26 mouse cellular contexts compared by ENCODE assay signal in genomic region chr10:75896208-75896607, GRCm38 (mm10). TPM values are rescaled to one million over a fixed set of nuclear protein-coding genes. Genes with fewer than 3 reads are reported as not detected.
DNase-seq lines count a peak whose midpoint lies in the region; ATAC-seq and TF ChIP-seq lines count a peak whose summit lies in the region.
"Had no signal": no experiment of that assay in that cellular context is flagged by ENCODE, and none has a peak within 500 bp of the region (broad histone marks: within the 10 kb centered on the region; RNA-seq: fewer than 3 reads in every experiment).

No protein-coding gene starts in this region.

- no peak for ATAC-seq in forebrain, postnatal 0 days
- ATAC-seq in forebrain, embryonic 14.5 days: no peak
- ATAC-seq: Patski had no signal

- WGBS in forebrain, postnatal 0 days: 41% methylated on average over 1 of the region's 1 CpGs
- 71% methylated on average over 1 of the region's 1 CpGs for WGBS in forebrain, embryonic 14.5 days

- no peak overlapping the region for H3K4me3 ChIP-seq in forebrain, postnatal 0 days (ENCODE audit: low read depth, low read length)
- H3K4me3 ChIP-seq in forebrain, embryonic 14.5 days (ENCODE audit: low read depth, low read length): no peak overlapping the region
- no peak overlapping the region for H3K4me3 ChIP-seq in layer of hippocampus, adult 2 months
- H3K4me3 ChIP-seq: embryonic facial prominence, embryonic 12.5 days; forebrain, embryonic 12.5 days; heart, embryonic 10.5 days; hindbrain, embryonic 15.5 days; liver, embryonic 13.5 days; midbrain, embryonic 12.5 days; neural tube, embryonic 15.5 days had no signal

- peaks cover 57% of the 10 kb centered on the region for H3K36me3 ChIP-seq in forebrain, postnatal 0 days (ENCODE audit: insufficient read depth)
- peaks cover 75% of the 10 kb centered on the region for H3K36me3 ChIP-seq in forebrain, embryonic 14.5 days (ENCODE audit: control insufficient read depth, insufficient read depth, low read length)

- no peak overlapping the region for H3K9ac ChIP-seq in forebrain, postnatal 0 days
- H3K9ac ChIP-seq in forebrain, embryonic 14.5 days (ENCODE audit: low read length): no peak overlapping the region
- H3K9ac ChIP-seq: embryonic facial prominence, embryonic 12.5 days; forebrain, embryonic 12.5 days; hindbrain, embryonic 15.5 days; liver, embryonic 13.5 days; lung, embryonic 14.5 days; midbrain, embryonic 12.5 days; neural tube, embryonic 15.5 days had no signal

- H3K4me1 ChIP-seq in forebrain, postnatal 0 days (ENCODE audit: insufficient read depth): peaks cover 5% of the 10 kb centered on the region; the same call in 1 of the 2 replicates
- H3K4me1 ChIP-seq in forebrain, embryonic 14.5 days (ENCODE audit: control insufficient read depth, insufficient read depth, low read length): peaks cover 7% of the 10 kb centered on the region

- H3K4me2 ChIP-seq in forebrain, postnatal 0 days (ENCODE audit: low read depth): no peak overlapping the region
- no peak overlapping the region for H3K4me2 ChIP-seq in forebrain, embryonic 14.5 days (ENCODE audit: low read length)
- H3K4me2 ChIP-seq: embryonic facial prominence, embryonic 12.5 days; forebrain, embryonic 12.5 days; hindbrain, embryonic 15.5 days; liver, embryonic 13.5 days; lung, embryonic 14.5 days; midbrain, embryonic 12.5 days; neural tube, embryonic 15.5 days had no signal

- peak; percentile 22 for DNase-seq in forebrain, postnatal 0 days
- no peak for DNase-seq in forebrain, embryonic 14.5 days (ENCODE audit: low spot score)
- peak; percentile 40 to 57 for DNase-seq in left cerebral cortex, adult 18-20 months (ENCODE audit: low spot score in 2 of 2)
- no peak for DNase-seq in left cerebral cortex, adult 11 months (ENCODE audit: low spot score)
- DNase-seq in layer of hippocampus, adult 2 months (ENCODE audit: low spot score in 2 of 2): peak; percentile 45 to 46
- peak; percentile 60 for DNase-seq in right cerebral cortex, postnatal 25 days
- DNase-seq in thymus, postnatal 36 days: no peak
- no peak for DNase-seq in spleen, adult 12 weeks (ENCODE audit: low spot score)
- DNase-seq: adrenal gland, adult 2 months; cerebellum, adult 2 months; cerebellum, postnatal 25 days; heart, postnatal 4 days; kidney, adult 2 months; liver, embryonic 13.5 days; lung, embryonic 14.5 days had no signal

- no peaks in the 10 kb centered on the region for H3K27me3 ChIP-seq in forebrain, postnatal 0 days (ENCODE audit: insufficient read depth, low read length)
- no peaks in the 10 kb centered on the region for H3K27me3 ChIP-seq in forebrain, embryonic 14.5 days (replicated peaks; ENCODE audit: control insufficient read depth, insufficient read depth, low read length)
- H3K27me3 ChIP-seq: embryonic facial prominence, embryonic 12.5 days; forebrain, embryonic 12.5 days; hindbrain, embryonic 15.5 days; liver, embryonic 13.5 days; midbrain, embryonic 12.5 days; neural tube, embryonic 15.5 days; Patski had no signal

- TF ChIP-seq CTCF in forebrain, postnatal 0 days (IDR thresholded peaks at IDR 0.05; ENCODE audit: low read depth): 0 out of 2 replicates have a peak, but pooled peaks have one; percentile 6
- no peak for TF ChIP-seq CTCF in layer of hippocampus, adult 2 months (conservative IDR thresholded peaks at IDR 0.05)

- H3K27ac ChIP-seq in forebrain, postnatal 0 days (ENCODE audit: low read depth, low read length): no peak overlapping the region
- H3K27ac ChIP-seq in forebrain, embryonic 14.5 days (ENCODE audit: low read depth, low read length): no peak overlapping the region
- H3K27ac ChIP-seq in layer of hippocampus, adult 2 months: peak overlapping the region; percentile 62
- H3K27ac ChIP-seq: embryonic facial prominence, embryonic 12.5 days; forebrain, embryonic 12.5 days; heart, embryonic 10.5 days; hindbrain, embryonic 15.5 days; kidney, postnatal 0 days; liver, embryonic 13.5 days; midbrain, embryonic 12.5 days; neural tube, embryonic 15.5 days; stomach, postnatal 0 days had no signal

- no peaks in the 10 kb centered on the region for H3K9me3 ChIP-seq in forebrain, postnatal 0 days (ENCODE audit: low read length)
- no peaks in the 10 kb centered on the region for H3K9me3 ChIP-seq in forebrain, embryonic 14.5 days (replicated peaks; ENCODE audit: control insufficient read depth, low read length)
- H3K9me3 ChIP-seq: embryonic facial prominence, embryonic 12.5 days; forebrain, embryonic 12.5 days; G1E; heart, embryonic 10.5 days; hindbrain, embryonic 15.5 days; liver, embryonic 13.5 days; midbrain, embryonic 12.5 days; neural tube, embryonic 15.5 days had no signal

RNA-seq across cellular contexts. Expression of gene Derl3, which starts 3.0 kb away (rescaled TPM):
- total RNA-seq in forebrain, postnatal 0 days (2014; rRNA removed): 2.1 and 4.7 TPM in 2 replicates
- polyA plus RNA-seq in forebrain, postnatal 0 days (2015; fragmentation: Nextera tagmentation; extraction: Ambion mirVana): 1.4 and 1.7 TPM in 2 replicates
- polyA plus RNA-seq in forebrain, embryonic 14.5 days (2014; fragmentation: Nextera tagmentation; extraction: Ambion mirVana): 1.6 and 1.7 TPM in 2 replicates
- 1 to 10 TPM; 4.0 to 4.9 TPM for total RNA-seq in left cerebral cortex, adult 18-20 months (2021)
- 1 to 10 TPM; 3.2 to 5.0 TPM for total RNA-seq in layer of hippocampus, adult 2 months (2021)
- polyA plus RNA-seq: G1E had no signal

RNA-seq across cellular contexts. Expression of gene Smarcb1, which starts 25.2 kb away (rescaled TPM):
- 155 and 173 TPM in 2 replicates for total RNA-seq in forebrain, postnatal 0 days (2014; rRNA removed)
- polyA plus RNA-seq in forebrain, postnatal 0 days (2015; fragmentation: Nextera tagmentation; extraction: Ambion mirVana): 239 and 246 TPM in 2 replicates
- 253 and 292 TPM in 2 replicates for polyA plus RNA-seq in forebrain, embryonic 14.5 days (2014; fragmentation: Nextera tagmentation; extraction: Ambion mirVana)
- 10 to 100 TPM; 74.5 to 79.4 TPM for total RNA-seq in left cerebral cortex, adult 18-20 months (2021)
- 10 to 100 TPM; 83.3 to 83.6 TPM for total RNA-seq in layer of hippocampus, adult 2 months (2021)

RNA-seq across cellular contexts. Expression of gene Mif, which starts 36.2 kb away (rescaled TPM):
- 598 and 704 TPM in 2 replicates for total RNA-seq in forebrain, postnatal 0 days (2014; rRNA removed)
- polyA plus RNA-seq in forebrain, postnatal 0 days (2015; fragmentation: Nextera tagmentation; extraction: Ambion mirVana): 2,127 and 2,602 TPM in 2 replicates
- 1,715 and 2,306 TPM in 2 replicates for polyA plus RNA-seq in forebrain, embryonic 14.5 days (2014; fragmentation: Nextera tagmentation; extraction: Ambion mirVana)
- total RNA-seq in left cerebral cortex, adult 18-20 months (2021): 100 to 1,000 TPM; 526 to 535 TPM
- total RNA-seq in layer of hippocampus, adult 2 months (2021): 100 to 1,000 TPM; 439 to 454 TPM

RNA-seq across cellular contexts. Expression of gene Chchd10, which starts 36.7 kb away (rescaled TPM):
- total RNA-seq in forebrain, postnatal 0 days (2014; rRNA removed): 69.9 and 93.0 TPM in 2 replicates
- 97.1 and 121 TPM in 2 replicates for polyA plus RNA-seq in forebrain, postnatal 0 days (2015; fragmentation: Nextera tagmentation; extraction: Ambion mirVana)
- polyA plus RNA-seq in forebrain, embryonic 14.5 days (2014; fragmentation: Nextera tagmentation; extraction: Ambion mirVana): 32.7 TPM in 2 replicates
- total RNA-seq in left cerebral cortex, adult 18-20 months (2021): 100 to 1,000 TPM; 416 to 479 TPM
- 100 to 1,000 TPM; 328 to 340 TPM for total RNA-seq in layer of hippocampus, adult 2 months (2021)

RNA-seq across cellular contexts. Expression of gene Mmp11, which starts 40.1 kb away (rescaled TPM):
- 11.7 and 13.5 TPM in 2 replicates for total RNA-seq in forebrain, postnatal 0 days (2014; rRNA removed)
- polyA plus RNA-seq in forebrain, postnatal 0 days (2015; fragmentation: Nextera tagmentation; extraction: Ambion mirVana): 14.3 and 16.5 TPM in 2 replicates
- 19.4 and 25.1 TPM in 2 replicates for polyA plus RNA-seq in forebrain, embryonic 14.5 days (2014; fragmentation: Nextera tagmentation; extraction: Ambion mirVana)
- 1 to 10 TPM; 2.8 to 3.0 TPM for total RNA-seq in left cerebral cortex, adult 18-20 months (2021)
- total RNA-seq in layer of hippocampus, adult 2 months (2021): 1 to 10 TPM; 1.5 to 1.8 TPM
- total RNA-seq: megakaryocyte, adult 5-6 weeks had no signal
- polyA plus RNA-seq: G1E had no signal

Comparison
In these comparisons a context has a peak if more than half of its experiments do, and no peak if none do; other contexts are left out.
1. DNase-seq: peak in forebrain, postnatal 0 days (single experiment), left cerebral cortex, adult 18-20 months (2 of 2), layer of hippocampus, adult 2 months (2 of 2) and right cerebral cortex, postnatal 25 days (single experiment); none in forebrain, embryonic 14.5 days (single experiment), left cerebral cortex, adult 11 months (single experiment), thymus, postnatal 36 days (0 of 2) and spleen, adult 12 weeks (single experiment).